Mouse (Mus musculus) lung, postnatal 10 days (tissue): ENCODE results near the gene Frmd4a.
A peak's percentile ranks its signal among the peaks of the same experiment; 100 is the strongest.
"Not testable (repeated sequence)": the region's sequence is repeated elsewhere in the genome, so short reads cannot be mapped to it uniquely, and the experiment has no call there.

Source experiments
- DNase-seq: peaks from one replicate; pipeline ENCODE4 v3.0.0; 2021

Frmd4a gene

DNA sequence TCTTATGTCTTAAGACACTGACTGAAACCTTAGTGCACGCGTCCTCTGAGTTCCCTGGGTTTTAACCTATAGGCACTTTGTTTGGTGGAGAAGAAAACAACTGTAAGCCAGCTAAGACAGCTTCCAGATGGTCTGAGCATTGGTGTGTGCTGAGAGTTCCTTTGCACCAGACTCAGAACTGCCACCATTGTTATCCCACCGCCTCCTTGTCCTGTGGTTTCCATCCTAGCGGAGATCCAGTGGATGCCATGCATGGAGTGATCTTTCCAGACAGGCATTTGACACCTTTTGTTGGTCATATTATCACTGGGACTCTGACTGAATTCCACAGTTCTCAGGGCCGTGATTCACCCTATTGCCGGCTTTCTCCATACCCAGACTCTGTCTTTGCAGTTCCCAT lies 205.8 kb downstream of the Frmd4a start:
- DNase-seq, result no peak

DNA sequence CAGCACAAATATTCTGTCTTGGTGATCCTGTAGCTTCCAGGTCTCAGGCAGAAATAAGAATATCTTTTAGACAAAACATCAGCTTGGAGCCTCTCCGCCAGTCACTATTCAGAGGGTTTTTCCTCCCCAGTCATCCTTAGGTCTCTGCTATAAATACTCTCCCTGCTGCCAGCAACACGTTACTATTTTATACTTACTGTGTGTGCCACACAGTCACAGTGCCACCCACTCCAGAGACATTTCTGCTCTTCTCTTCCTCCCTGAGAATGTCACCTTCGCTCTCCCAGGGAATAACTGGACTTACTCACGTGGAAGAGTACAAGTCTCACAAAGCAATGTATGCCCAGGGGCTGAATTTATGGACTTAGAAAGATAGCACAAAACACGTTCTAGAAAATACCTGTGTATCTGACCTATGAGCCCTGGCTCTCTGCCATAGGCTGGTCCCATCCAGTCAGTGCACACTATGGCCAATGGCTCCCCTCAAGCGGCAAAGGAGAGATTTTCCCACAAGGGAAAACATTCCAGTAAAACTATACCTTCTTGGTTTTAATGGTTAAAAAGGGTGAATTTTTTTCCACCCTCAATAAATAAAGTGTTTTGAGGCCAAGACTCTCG lies 209.5 kb downstream of the Frmd4a start:
- no peak for DNase-seq

DNA sequence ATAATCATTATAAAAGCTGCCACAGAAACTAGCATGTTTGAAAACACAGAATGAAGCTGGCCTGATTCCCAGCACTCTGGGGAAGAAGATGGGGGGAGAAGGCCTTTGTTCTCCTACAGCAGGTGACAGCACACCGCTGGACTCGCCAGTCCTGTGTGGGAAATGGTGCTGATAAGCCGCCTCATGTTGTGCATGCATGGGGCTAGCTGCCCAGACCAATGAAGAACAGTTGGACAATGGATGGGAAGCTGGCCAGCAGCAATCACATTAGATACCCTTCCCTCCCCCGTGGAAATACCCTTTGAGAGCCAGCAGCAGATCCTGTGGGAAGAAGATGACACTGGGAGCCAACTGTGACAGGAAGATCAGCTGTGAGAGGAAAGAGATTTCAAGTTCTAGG lies 210.0 kb downstream of the Frmd4a start:
- DNase-seq, result peak; percentile 75

DNA sequence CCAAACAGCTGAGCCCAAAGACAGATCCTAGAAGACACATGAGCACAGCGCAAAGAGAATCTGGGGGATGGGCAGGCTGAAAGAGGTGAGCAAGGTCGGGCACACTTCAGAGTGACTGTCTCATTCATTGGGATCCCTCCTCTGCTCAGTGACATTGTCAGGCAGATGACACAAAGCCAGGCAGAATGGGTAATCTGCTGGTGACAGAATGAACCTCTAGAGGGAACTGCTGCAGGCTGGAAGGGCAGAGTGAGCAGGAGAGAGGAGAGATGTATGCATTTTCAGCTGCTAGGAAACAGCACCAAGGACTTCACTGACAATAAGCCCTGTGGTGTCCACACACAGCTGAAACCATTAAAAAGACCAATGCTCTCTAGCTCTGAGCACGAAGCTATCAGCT lies 211.0 kb downstream of the Frmd4a start:
- DNase-seq, result no peak

DNA sequence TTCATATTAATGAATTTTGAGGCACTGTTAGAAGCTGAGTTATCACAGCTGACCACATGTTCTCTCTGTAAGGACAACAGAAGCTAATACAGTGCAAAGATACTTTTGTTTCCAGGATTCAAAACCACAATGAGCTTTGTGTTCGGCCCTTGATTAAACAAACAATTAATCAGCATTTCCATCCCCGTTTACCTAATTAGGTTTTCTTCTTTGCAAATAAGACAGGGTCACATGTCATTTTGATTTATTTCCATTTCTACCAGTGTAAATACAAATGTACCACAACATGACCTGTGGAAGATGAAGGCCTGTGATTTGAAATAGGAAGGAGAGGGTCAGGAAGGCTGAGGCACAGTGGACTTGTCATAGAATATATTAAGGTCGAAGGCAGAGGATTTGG lies 214.8 kb downstream of the Frmd4a start:
- no peak for DNase-seq

DNA sequence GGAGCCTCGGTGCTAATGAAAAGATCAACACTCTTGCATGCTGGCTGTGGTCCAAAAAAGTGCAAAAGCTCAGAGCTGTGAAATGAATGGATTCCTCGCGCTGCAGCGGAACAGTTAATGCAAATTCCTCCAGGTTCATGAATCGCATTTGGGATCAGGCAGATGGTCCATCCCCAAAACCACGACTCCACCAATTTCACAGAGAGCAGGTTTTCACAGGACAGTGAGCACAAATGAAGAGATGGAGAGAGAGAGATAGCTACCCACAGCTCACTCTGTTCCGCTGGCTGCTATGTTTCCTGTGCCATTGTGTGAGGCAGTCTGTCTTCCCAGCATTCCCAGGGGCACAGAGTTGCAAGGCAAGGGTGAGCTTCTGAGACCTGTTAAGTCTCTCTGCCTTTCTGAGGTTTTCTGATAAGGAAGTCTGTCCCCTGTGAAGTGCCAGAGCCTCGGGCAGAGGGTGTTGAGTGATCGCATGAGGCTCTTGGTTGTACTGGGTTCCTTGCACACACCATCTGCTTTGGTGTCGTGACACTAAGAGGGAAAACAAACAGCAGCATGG lies 215.3 kb downstream of the Frmd4a start:
- peak; percentile 21 for DNase-seq

DNA sequence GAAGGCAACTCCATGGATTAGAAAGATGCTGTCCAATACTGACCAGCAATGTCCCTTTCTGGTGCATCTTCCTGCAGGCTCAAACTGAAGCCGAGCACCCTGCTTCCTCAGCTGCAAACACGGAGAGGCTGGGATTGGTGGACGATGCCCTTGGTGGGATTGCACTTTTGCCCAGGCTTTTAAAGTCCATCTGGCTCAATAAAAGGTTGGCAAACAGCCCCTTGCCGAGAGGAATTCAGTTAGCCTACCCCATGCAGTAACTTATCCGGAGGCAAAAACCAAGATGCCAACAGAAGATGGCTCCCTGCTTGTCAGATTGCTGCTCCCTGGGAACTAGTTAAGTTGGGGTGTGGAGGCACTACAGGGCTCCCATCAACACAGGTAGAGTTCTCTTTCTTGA lies 220.2 kb downstream of the Frmd4a start:
- no peak for DNase-seq

DNA sequence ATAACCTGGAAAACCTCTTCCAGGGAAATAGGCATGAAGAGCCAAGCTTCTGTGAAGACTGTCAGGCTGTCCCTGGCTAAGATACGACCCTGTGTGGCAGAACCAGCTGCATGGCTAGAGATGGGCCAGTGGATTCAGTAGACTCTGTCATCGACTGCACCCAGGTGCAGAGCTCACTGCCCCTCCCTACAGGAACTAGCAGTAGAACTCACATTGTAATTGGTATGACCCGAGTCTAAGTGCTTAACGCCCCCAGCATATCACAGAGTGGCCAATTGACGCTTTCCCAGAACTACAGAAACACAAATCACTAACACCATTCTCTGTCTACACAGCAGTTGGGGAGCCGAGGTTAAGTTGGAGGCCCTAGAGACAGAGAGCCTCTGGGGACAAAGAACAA lies 232.2 kb downstream of the Frmd4a start:
- DNase-seq, result no peak

DNA sequence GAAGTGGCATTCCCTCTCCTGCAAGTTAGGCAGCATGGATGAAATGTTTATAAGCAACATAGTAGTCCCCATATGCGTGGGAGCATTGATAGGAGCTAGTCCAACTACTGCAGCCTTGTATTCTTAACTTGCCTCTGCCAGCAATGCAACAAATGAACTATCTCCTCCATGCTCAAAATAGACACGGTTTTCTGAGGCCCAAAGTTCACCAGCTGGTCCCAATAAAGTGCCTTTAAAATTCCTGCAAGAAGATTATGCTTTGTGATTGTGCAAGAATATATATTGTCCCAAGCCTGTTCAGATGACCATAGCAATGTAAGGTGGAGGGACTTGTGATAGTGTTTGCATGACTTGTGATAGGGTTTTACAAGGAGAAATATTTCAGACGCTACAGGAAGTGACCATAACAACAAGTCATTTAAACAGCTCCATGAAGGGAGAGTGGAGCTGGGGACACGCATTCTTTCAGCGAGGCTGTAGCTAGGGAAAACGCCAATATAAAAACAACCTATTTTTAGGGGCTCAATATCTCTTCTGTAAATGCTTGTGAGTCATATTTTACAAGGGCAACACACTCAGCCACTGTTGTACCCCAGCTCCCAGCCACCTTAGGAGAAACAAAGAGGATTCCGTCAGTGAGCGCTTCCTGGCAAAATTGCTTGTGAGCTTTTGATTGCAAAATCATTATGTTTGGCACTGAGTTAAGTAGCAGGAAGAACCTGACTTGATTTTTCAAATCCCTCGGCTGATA lies 235.2 kb downstream of the Frmd4a start:
- peak; percentile 22 for DNase-seq

DNA sequence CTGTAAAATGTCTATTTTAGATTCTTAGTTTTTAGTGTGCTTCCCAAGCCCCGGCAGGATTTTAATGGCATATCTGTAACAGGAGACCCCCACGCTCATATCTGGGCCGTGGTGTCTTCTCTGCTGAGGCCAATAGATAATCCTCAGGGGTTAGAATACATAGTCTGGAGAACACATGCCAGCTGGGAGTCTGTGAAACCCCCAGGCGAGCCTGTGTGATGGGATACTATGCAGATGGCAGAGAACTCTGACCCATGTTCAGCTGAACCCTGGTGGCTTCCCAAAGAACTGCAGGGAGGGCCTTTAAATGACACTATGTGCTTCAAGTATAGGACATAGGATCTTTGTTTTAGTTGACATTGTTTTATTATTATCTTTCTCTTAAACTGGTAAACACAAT lies 235.8 kb downstream of the Frmd4a start:
- DNase-seq, result peak; percentile 84

DNA sequence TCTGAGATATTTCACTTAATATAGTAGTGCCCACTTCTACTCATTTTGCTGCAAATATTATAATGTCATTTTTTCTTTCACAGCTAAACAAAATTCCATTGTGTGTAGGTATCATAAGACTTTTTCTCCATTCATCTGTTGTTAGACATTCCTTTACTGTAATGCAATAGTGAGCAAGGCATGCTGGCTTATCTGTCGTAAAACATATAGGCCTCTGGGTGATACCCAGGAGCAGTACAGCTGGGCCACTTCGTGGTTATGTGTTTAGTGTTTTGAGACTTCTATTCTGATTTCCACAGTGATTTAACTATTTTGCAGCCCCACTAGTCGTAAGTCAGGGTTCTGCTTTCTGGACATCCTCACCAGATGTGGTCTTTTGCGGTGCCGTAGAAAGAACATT lies 236.6 kb downstream of the Frmd4a start:
- DNase-seq, result no peak

DNA sequence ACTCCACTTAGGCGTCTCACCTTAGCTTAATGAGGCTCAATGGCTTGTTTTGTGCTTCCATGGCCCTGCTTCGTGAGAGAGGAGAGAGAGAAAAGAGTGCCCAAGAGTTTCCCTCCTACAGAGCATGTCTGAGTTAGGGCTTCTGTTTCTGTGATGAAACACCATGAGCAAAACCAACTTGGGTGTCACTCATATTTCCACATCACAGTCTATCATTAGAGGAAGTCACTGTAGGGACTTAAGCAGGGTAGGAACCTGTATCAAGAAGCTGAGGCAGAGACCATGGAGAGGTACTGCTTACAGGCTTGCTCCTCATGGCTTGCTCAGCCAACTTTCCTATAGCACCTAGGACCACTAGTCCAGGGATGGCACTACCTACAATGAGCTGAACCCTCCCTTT lies 238.7 kb downstream of the Frmd4a start:
- DNase-seq, result no peak

DNA sequence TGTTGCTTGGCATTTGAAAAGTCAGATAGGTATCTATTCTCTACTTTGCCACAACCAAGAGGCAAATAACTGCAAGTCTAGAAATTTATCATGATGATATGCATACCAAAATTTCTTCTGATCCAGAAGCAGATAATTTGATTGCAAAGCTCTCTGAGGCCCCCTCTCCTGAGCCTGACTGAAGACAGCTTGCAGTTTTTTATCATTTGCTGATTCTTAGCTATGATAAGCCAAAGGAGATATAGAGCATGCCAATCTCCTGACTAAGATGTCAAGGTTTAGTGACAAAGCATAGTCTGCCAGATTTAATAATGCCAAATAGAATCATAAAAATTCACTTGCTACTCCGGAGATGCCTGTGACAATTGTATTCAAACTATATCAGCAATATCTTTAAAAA lies 240.1 kb downstream of the Frmd4a start:
- DNase-seq, result no peak

DNA sequence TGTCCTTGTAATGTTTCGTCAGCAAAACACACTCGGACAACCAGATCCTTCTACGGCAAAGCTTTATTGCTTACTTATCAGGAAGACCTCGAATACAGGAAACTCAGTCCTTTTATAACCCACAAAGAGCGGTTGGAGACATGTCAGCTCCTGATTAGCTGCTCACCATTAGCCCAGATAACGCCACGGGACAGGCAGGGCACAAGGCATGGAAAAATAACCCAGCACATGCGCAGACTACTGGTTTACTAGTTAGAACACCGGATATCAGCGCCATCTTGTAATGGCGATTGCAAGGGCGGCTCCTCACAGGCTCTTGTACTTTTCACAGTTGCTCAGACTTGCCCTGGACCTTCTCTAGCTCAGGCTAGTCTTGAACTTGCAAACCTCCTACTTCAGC lies 241.3 kb downstream of the Frmd4a start:
- DNase-seq, result not testable (repeated sequence)

DNA sequence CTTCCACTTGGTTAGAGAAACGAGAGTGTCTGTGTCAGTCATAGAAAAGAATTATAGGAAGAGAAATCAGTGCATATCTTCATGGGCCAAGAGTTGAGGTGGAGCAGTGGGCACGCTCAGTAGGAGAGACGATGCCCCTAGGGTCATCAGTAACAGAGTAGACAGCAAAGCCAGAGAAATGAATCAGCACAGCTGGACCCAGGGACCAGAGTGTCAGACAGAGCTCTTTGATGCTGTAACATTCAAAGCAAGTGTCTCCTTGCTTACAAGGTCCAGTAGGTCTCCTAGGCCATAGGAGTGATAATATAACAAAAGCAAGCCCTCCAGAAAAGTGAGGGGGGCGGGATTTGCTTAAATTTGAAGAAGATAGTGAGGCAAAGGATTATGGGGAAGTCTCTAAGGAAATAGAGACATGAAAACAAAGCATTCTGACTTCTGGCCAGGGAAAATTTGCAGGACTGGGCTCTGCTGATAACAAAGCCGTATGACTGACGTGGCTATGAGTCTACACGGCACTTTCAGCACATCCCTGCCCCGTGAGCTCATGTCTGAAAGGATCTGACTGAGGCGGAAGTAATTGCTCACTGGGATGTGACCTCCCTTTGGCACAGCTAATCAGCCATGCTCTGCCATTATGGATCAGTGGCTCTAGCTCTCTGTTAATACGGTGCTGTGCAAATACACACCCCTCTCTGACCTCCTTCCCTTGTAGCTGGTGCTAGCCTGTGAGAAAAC lies 243.0 kb downstream of the Frmd4a start:
- DNase-seq, result peak; percentile 33

DNA sequence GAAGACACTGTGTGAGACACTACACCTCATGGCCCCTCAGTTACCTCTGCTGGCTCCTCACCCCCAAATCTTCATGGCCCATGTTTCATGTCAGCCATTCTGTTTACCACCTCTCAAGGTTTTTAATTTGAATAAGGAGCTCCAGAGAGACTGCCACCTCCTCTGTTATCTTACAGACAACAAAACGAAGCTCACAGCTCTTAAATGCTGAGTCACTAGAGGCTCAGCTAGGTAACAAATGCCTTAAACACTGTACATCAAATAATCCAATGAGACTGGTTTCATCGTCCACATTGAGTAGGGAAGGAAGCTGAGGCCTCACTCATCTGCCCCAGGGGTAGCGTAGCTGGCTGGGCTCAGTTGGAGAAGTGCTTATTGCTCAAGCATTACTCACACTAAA lies 245.2 kb downstream of the Frmd4a start:
- no peak for DNase-seq

DNA sequence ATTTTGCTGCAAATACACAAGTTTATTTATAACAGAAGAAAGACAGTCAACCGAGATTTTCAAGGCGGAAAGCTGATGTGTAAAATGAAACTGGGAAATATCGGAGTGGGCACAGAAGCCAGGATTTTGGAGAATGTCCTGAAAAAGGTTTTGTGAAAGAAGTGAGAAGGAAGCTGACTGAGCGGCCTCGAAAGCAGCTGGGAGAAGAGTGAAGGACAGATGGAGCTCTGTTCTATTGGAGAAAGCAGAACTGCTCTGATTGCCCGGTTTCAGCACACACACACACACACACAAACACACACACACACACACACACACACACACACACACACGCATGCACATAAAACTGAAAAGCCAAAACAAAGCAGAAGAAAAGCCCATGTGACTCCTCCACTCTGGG lies 249.9 kb downstream of the Frmd4a start:
- DNase-seq, result no peak

DNA sequence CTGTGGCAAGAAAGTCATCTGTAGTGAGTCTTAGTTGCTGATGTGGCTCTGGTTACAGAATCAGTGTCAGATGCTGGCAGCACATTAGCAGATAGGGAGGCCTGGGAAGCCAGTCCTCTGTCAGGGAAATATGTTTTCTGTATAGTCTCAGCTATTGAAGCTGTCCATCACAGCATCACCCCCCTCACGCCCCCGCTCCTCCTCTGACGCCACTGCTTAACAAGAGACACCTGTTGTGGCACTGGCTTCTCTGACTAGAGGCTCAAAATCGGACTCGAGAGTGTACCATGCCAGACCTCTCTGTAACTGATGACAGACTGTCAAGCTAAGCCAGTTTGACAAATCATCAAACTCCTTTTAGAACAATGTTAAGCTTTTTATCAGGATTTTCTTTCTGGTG lies 265.3 kb downstream of the Frmd4a start:
- peak; percentile 65 for DNase-seq

DNA sequence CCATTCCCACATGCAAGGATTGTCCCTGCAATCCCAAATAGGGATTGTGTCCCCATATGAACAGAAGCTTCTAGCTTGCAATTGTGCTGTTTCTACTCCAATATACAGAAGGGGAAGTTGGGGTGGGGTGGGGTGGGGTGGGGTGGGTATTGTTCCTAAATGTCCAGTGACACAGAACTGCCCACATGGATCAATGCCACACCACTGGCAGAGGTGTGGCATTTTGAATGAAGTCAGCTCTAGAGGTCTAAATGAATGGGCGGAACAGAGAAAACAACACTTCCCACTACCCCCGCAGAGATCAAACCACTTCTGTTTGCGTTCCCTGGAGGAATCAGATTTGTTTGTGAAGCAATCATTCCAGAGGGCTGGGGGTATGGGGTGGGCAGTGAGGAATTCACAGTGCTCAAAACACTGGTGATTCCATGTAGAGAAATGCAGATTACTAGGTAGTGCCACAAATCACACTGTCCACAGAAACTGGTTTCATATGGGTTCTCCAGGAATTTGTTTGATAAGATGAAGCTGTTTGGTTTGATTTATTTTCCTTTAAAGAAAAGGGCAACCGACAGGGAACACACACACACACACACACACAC lies 268.3 kb downstream of the Frmd4a start:
- no peak for DNase-seq

DNA sequence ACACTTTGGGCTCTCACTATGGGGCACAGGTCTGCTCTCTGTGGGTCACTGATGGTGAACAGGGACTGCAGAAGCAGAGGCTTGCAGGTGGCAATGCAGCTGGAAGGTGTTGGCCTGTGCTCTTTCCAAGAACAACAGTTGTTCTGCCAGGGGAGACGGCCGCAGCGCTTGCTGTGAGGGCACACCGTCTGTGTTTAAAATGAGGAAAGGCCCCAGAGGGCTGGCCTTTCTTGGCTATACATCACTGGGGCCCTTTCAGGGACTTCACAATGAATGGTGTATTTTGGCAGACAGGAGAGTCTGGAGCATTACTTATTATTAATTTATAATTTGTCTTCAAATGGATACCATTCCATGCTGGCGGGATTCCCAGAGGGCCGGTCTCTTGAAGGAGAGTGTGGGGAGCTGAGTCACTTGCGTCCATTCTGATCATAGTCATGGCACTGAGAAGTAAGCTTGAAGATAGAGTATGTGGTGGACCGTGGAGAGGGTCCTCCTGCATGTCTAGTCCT lies 268.9 kb downstream of the Frmd4a start:
- peak; percentile 27 for DNase-seq

DNA sequence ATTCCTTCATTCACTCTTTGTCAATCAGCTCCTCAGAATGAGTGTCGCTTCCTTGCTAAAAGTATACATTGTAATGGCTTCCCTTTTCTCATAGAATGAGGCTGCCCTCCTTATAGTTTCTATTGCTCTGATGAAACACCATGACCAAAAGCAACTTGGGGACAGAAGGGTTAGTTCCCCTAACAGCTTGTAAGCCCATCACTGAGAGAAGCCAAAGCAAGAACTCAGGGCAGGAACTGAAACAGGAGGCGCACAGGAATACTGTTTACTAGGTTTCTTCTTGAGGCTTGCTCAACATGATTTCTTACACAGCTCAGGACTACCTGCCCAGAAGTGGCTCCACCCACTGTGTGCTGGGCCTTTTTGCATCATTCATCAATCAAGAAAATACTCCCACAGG lies 273.0 kb downstream of the Frmd4a start:
- DNase-seq, result no peak

DNA sequence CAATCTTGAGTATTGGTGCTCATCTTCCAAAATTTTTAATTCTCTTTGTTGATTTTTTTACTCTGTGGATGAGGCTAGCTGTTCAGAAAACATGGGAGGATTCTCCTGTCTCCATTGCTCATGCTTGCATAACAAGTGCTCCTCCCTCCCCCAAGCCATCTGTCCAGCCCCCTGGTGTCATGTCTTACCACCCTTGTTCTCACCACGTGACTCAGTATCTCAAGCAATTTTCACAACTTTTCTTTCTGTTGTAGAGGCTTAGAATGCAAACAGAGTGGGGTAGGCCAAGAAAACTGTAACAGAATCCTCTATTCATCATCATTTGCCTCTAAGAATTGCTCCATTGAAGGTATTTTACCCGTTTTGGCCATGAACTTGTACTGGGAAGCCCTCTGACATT lies 273.6 kb downstream of the Frmd4a start:
- no peak for DNase-seq

DNA sequence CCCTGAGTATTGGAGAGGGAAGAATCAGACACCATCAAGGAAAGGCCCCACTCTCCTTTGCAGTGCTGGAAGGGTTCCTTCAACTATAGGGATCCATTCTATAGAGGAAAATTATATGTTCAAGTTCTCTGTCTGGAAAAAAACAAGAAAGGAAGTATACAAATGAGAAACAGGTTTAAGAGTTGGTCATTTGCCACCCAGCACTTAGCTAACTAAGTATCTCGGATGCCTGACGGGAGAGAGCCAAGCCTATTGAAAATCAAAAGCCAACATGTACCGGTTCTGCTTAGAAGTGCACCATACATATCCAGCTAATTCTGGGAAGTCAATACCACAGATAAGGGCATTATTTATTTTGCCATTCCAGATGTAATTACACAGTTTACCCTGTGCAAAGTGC lies 274.2 kb downstream of the Frmd4a start:
- DNase-seq, result no peak
